Mouse (Mus musculus) embryonic stem cell, embryonic (primary cell): ENCODE results near the gene Rassf3.

ENCODE experiments used
- CTCF ChIA-PET, 4 experiments: fragments of 300-600 bp in 2 of 4; fragments of 350-600 bp in 2 of 4; sonication (Branson Sonifier 250); formaldehyde crosslinking; loops; one replicate each; lab custom pipeline; 2022; ENCODE audit warnings: inconsistent platforms in 2 of 4; lab: Charles Lee
- POLR2A ChIA-PET, 4 experiments: fragments of 300-600 bp in 2 of 4; fragments of 350-600 bp in 2 of 4; sonication (Branson Sonifier 250); formaldehyde crosslinking; loops; one replicate each; lab custom pipeline; 2022; ENCODE audit warnings: antibody characterized with exemption in 4 of 4, inconsistent platforms in 1 of 4; lab: Charles Lee

Rassf3 gene

GRCm38 (mm10) chr10:121384710-121385109 is 91.4 kb downstream of the Rassf3 start:
- ChIA-PET CTCF (interaction anchor here in 1 of 4 experiments (0.5 kb wide), 1 partner anchor 22 kb away, joined by 3 read pairs; no protein-coding TSS in a partner anchor), POLR2A (interaction anchor here in 1 of 4 experiments (0.6 kb wide), 1 partner anchor 16 kb away, joined by 3 read pairs; no protein-coding TSS in a partner anchor)

- ChIA-PET CTCF (interaction anchor here (0.6 to 1.5 kb wide), 6 partner anchors 45 to 152 kb away, joined by 3 to 5 read pairs (median 4); no protein-coding TSS in a partner anchor), POLR2A (interaction anchor here in 3 of 4 experiments (0.6 to 2.2 kb wide), 6 partner anchors 13 to 95 kb away, joined by 3 to 5 read pairs (median 4); partner anchors contain the start of gene Rassf3 (in 1 of the 3))
Measured at GRCm38 (mm10) chr10:121381280-121381679, 94.9 kb downstream of the Rassf3 start.

- ChIA-PET CTCF (interaction anchor here in 3 of 4 experiments (0.6 to 1.6 kb wide), 4 partner anchors 38 to 298 kb away, joined by 3 to 4 read pairs (median 3); no protein-coding TSS in a partner anchor), POLR2A (interaction anchor here in 1 of 4 experiments (0.7 kb wide), 1 partner anchor 20 kb away, joined by 3 read pairs; no protein-coding TSS in a partner anchor)
Measured at GRCm38 (mm10) chr10:121379387-121379786, 96.8 kb downstream of the Rassf3 start.

- ChIA-PET CTCF (interaction anchor here in 3 of 4 experiments (0.6 to 1.0 kb wide), 3 partner anchors 33 to 98 kb away, joined by 3 to 5 read pairs (median 5); no protein-coding TSS in a partner anchor), POLR2A (interaction anchor here in 3 of 4 experiments (0.6 to 6.0 kb wide), 12 partner anchors 9 to 819 kb away, joined by 3 to 26 read pairs (median 4); partner anchors contain the start of gene Gns (in 3 of the 3))
Measured at GRCm38 (mm10) chr10:121376530-121377271, 99.4 kb downstream of the Rassf3 start.

GRCm38 (mm10) chr10:121375649-121376493 is 100.3 kb downstream of the Rassf3 start:
- CTCF ChIA-PET, result interaction anchor here (0.6 to 1.0 kb wide), 4 partner anchors 34 to 302 kb away, joined by 3 to 5 read pairs (median 4); no protein-coding TSS in a partner anchor
- POLR2A ChIA-PET, result interaction anchor here in 3 of 4 experiments (0.9 to 6.0 kb wide), 11 partner anchors 8 to 29 kb away, joined by 3 to 26 read pairs (median 3); partner anchors contain the start of gene Gns (in 3 of the 3)

- ChIA-PET POLR2A (interaction anchor here in 3 of 4 experiments (0.7 to 6.0 kb wide), 12 partner anchors 7 to 36 kb away, joined by 3 to 26 read pairs (median 4); partner anchors contain the start of gene Gns (in 3 of the 3)), CTCF (interaction anchor here in 1 of 4 experiments (0.6 to 1.3 kb wide), 2 partner anchors 30 to 301 kb away, joined by 3 to 4 read pairs; no protein-coding TSS in a partner anchor)
Measured at GRCm38 (mm10) chr10:121374693-121375620, 101.2 kb downstream of the Rassf3 start.

- ChIA-PET CTCF (interaction anchor here in 2 of 4 experiments (0.5 to 1.3 kb wide), 2 partner anchors 31 to 35 kb away, joined by 3 read pairs; no protein-coding TSS in a partner anchor), POLR2A (interaction anchor here in 2 of 4 experiments (0.7 to 6.0 kb wide), 4 partner anchors 8 to 20 kb away, joined by 3 to 26 read pairs (median 4); partner anchors contain the start of gene Gns (in 1 of the 2))
Measured at GRCm38 (mm10) chr10:121374013-121374412, 102.1 kb downstream of the Rassf3 start.

GRCm38 (mm10) chr10:121370777-121371176 is 105.4 kb downstream of the Rassf3 start:
- POLR2A ChIA-PET, result no interaction called here
- CTCF ChIA-PET, result no interaction called here

GRCm38 (mm10) chr10:121368783-121369465 is 107.2 kb downstream of the Rassf3 start:
- ChIA-PET CTCF (interaction anchor here in 3 of 4 experiments (0.6 to 0.8 kb wide), 3 partner anchors 42 to 58 kb away, joined by 3 to 6 read pairs (median 4); no protein-coding TSS in a partner anchor), POLR2A (interaction anchor here in 2 of 4 experiments (0.7 to 1.2 kb wide), 4 partner anchors 12 to 347 kb away, joined by 3 to 4 read pairs (median 3); no protein-coding TSS in a partner anchor)

GRCm38 (mm10) chr10:121367780-121368179 is 108.4 kb downstream of the Rassf3 start:
- POLR2A ChIA-PET, result interaction anchor here in 3 of 4 experiments (0.7 to 4.3 kb wide), 5 partner anchors 8 to 18 kb away, joined by 3 to 26 read pairs (median 4); no protein-coding TSS in a partner anchor
- CTCF ChIA-PET, result interaction anchor here in 2 of 4 experiments (0.5 to 1.0 kb wide), 2 partner anchors 335 to 525 kb away, joined by 3 to 4 read pairs; no protein-coding TSS in a partner anchor

- ChIA-PET CTCF (interaction anchor here in 1 of 4 experiments (0.6 kb wide), 1 partner anchor 77 kb away, joined by 10 read pairs; no protein-coding TSS in a partner anchor), POLR2A (interaction anchor here in 3 of 4 experiments (0.7 to 4.3 kb wide), 7 partner anchors 9 to 36 kb away, joined by 3 to 26 read pairs (median 3); no protein-coding TSS in a partner anchor)
Measured at GRCm38 (mm10) chr10:121367271-121367670, 108.9 kb downstream of the Rassf3 start.

GRCm38 (mm10) chr10:121365781-121366272 is 110.3 kb downstream of the Rassf3 start:
- CTCF ChIA-PET, result interaction anchor here in 1 of 4 experiments (1.0 to 1.3 kb wide), 2 partner anchors 29 to 31 kb away, joined by 3 to 6 read pairs; no protein-coding TSS in a partner anchor

GRCm38 (mm10) chr10:121364801-121365564 is 111.2 kb downstream of the Rassf3 start, which contains the start of gene Gns:
Gns (plus strand) TSS chr10:121365090.
- ChIA-PET CTCF (interaction anchor here in 3 of 4 experiments (0.5 to 1.3 kb wide), 7 partner anchors 25 to 532 kb away, joined by 3 to 6 read pairs (median 4); partner anchors contain the start of gene Wif1 (in 1 of the 3)), POLR2A (interaction anchor here in 3 of 4 experiments (0.6 to 4.3 kb wide), 21 partner anchors 9 to 1161 kb away, joined by 3 to 26 read pairs (median 4); partner anchors contain the start of genes Lemd3 (in 2 of the 3) and Rassf3 (in 1 of the 3))

More at GRCm38 (mm10) chr10:121365781-121366272, 110.3 kb downstream of the Rassf3 start:
- POLR2A ChIA-PET, result interaction anchor here in 3 of 4 experiments (0.6 to 4.3 kb wide), 14 partner anchors 8 to 387 kb away, joined by 3 to 26 read pairs (median 3); partner anchors contain the start of genes Lemd3 (in 1 of the 3) and Rassf3 (in 1 of the 3)

GRCm38 (mm10) chr10:121364306-121364705 is 111.8 kb downstream of the Rassf3 start:
- POLR2A ChIA-PET, result interaction anchor here (0.6 to 4.3 kb wide), 13 partner anchors 10 to 385 kb away, joined by 3 to 26 read pairs (median 4); partner anchors contain the start of gene Lemd3 (in 1 of the 4)
- CTCF ChIA-PET, result no interaction called here
